Mouse (Mus musculus): ENCODE data around the gene Tenm4. TPM values are rescaled to one million over a fixed set of nuclear protein-coding genes. Genes with fewer than 3 reads are reported as not detected.

Tenm4 gene
- polyA plus RNA-seq, 1 experiment from 2014 or later = 28.1 TPM

DNA sequence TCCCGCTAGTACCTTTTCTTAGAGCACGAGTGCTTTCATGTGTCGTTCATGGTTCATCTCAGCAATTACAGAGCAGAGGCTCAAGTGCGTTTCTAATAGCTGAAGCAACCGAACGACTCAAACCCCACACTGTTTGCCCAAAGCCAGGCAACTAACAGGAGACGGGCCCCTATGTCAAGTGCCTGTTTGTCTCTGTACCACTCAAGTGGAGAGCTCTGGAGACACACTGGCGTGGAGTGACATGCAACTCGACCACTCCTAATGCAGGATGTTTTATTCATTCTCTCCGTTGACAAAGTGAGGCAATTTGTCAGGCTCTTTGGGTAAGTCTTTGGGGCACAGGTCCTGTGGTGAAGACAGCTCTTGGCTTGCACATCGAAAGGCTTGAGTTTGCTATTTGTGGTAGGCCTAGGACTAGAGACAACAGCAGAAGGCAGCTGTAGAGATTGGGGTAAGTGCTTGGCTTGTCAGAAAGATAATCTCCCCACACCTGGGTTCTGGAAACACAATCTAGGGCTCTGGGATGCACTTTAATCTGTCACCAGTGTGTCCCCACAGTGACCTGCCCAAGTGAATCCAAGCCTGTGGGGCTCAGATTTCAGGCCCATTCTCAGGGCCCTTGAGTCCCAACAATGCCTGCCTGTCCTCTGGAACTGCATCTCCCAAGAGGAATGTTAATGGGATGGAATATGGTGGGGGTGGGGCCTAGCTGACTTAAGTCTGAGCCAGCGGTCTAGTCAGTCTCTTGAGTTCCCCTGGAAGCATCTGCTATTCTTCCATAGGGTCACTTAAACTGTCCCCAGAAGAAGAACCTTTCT is 490.5 kb downstream of the Tenm4 start:
- no peak overlapping the region for H3K4me3 ChIP-seq (ENCODE audit: low read depth, low read length)
- H3K4me1 ChIP-seq (ENCODE audit: control insufficient read depth, insufficient read depth, low read length) = peaks cover 18% of the 10 kb centered on the region
- H3K4me2 ChIP-seq (ENCODE audit: low read depth, low read length) = no peak overlapping the region
- 46% methylated on average over 12 of the region's 12 CpGs for WGBS
- no peaks in the 10 kb centered on the region for H3K36me3 ChIP-seq (replicated peaks; ENCODE audit: control insufficient read depth, insufficient read depth, low read depth, low read length)
- ATAC-seq (replicated peaks; ENCODE audit: insufficient number of reproducible peaks, low FRiP score, low TSS enrichment, low read depth) (peak; percentile 69), DNase-seq (ENCODE audit: low spot score) (peak; percentile 57)
- no peaks in the 10 kb centered on the region for H3K27me3 ChIP-seq (ENCODE audit: control insufficient read depth, insufficient read depth, low read length)
- peak overlapping the region; percentile 16; the same call in 1 of the 2 replicates for H3K27ac ChIP-seq (replicated peaks; ENCODE audit: low read depth, low read length)
- H3K9ac ChIP-seq (replicated peaks; ENCODE audit: low read length) = no peak overlapping the region
- no peaks in the 10 kb centered on the region for H3K9me3 ChIP-seq (replicated peaks; ENCODE audit: control insufficient read depth, low read length)

DNA sequence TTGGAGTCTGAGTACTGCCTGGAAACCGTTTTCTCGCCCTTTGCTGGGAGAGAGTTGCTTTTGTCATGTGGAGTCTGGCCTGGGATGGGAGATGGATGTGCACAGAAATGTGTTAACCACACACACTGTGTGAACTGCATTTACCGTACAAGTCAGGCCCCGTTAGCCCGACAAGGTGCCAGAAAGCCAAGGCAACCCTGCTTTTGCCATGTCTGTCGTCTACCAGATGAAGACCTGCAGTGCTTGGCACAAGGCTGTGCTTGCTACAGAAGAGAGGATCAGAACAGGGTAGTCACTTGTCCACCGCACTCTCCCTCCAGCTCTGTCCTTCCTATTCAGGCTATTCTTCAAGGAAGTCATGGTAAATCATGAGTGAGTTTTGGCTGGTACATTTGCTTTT is 492.3 kb downstream of the Tenm4 start:
- H3K9ac ChIP-seq (replicated peaks; ENCODE audit: low read length) = no peak overlapping the region
- H3K4me2 ChIP-seq (ENCODE audit: low read depth, low read length) = no peak overlapping the region
- DNase-seq (ENCODE audit: low spot score) (no peak), ATAC-seq (replicated peaks; ENCODE audit: insufficient number of reproducible peaks, low FRiP score, low TSS enrichment, low read depth) (no peak)
- H3K27ac ChIP-seq (replicated peaks; ENCODE audit: low read depth, low read length) = no peak overlapping the region
- H3K9me3 ChIP-seq (replicated peaks; ENCODE audit: control insufficient read depth, low read length) = no peaks in the 10 kb centered on the region
- no peaks in the 10 kb centered on the region for H3K27me3 ChIP-seq (ENCODE audit: control insufficient read depth, insufficient read depth, low read length)
- H3K4me1 ChIP-seq (ENCODE audit: control insufficient read depth, insufficient read depth, low read length) = peaks cover 11% of the 10 kb centered on the region
- 72% methylated on average over 7 of the region's 7 CpGs for WGBS
- no peaks in the 10 kb centered on the region for H3K36me3 ChIP-seq (replicated peaks; ENCODE audit: control insufficient read depth, insufficient read depth, low read depth, low read length)
- H3K4me3 ChIP-seq (ENCODE audit: low read depth, low read length) = no peak overlapping the region

GRCm38 (mm10) chr7:96666366-96666896 is 495.4 kb downstream of the Tenm4 start:
- Histone ChIP-seq H3K36me3 (replicated peaks; ENCODE audit: control insufficient read depth, insufficient read depth, low read depth, low read length) (no peaks in the 10 kb centered on the region), H3K4me3 (ENCODE audit: low read depth, low read length) (no peak overlapping the region), H3K9me3 (replicated peaks; ENCODE audit: control insufficient read depth, low read length) (no peaks in the 10 kb centered on the region), H3K27me3 (ENCODE audit: control insufficient read depth, insufficient read depth, low read length) (no peaks in the 10 kb centered on the region), H3K4me2 (ENCODE audit: low read depth, low read length) (no peak overlapping the region), H3K27ac (replicated peaks; ENCODE audit: low read depth, low read length) (no peak overlapping the region), H3K4me1 (ENCODE audit: control insufficient read depth, insufficient read depth, low read length) (peaks cover 8% of the 10 kb centered on the region), H3K9ac (replicated peaks; ENCODE audit: low read length) (no peak overlapping the region)
- 80% methylated on average over 8 of the region's 8 CpGs for WGBS
- DNase-seq (ENCODE audit: low spot score) (no peak), ATAC-seq (replicated peaks; ENCODE audit: insufficient number of reproducible peaks, low FRiP score, low TSS enrichment, low read depth) (no peak)

GRCm38 (mm10) chr7:96667688-96668087 is 496.6 kb downstream of the Tenm4 start:
- Histone ChIP-seq H3K4me2 (ENCODE audit: low read depth, low read length) (no peak overlapping the region), H3K36me3 (replicated peaks; ENCODE audit: control insufficient read depth, insufficient read depth, low read depth, low read length) (no peaks in the 10 kb centered on the region), H3K4me3 (ENCODE audit: low read depth, low read length) (no peak overlapping the region), H3K9me3 (replicated peaks; ENCODE audit: control insufficient read depth, low read length) (no peaks in the 10 kb centered on the region), H3K27me3 (ENCODE audit: control insufficient read depth, insufficient read depth, low read length) (no peaks in the 10 kb centered on the region), H3K27ac (replicated peaks; ENCODE audit: low read depth, low read length) (no peak overlapping the region), H3K9ac (replicated peaks; ENCODE audit: low read length) (no peak overlapping the region), H3K4me1 (ENCODE audit: control insufficient read depth, insufficient read depth, low read length) (peaks cover 4% of the 10 kb centered on the region; the same call in 1 of the 2 replicates)
- DNase-seq (ENCODE audit: low spot score) = no peak
- 88% methylated on average over 6 of the region's 6 CpGs for WGBS
- no peak for ATAC-seq (replicated peaks; ENCODE audit: insufficient number of reproducible peaks, low FRiP score, low TSS enrichment, low read depth)

DNA sequence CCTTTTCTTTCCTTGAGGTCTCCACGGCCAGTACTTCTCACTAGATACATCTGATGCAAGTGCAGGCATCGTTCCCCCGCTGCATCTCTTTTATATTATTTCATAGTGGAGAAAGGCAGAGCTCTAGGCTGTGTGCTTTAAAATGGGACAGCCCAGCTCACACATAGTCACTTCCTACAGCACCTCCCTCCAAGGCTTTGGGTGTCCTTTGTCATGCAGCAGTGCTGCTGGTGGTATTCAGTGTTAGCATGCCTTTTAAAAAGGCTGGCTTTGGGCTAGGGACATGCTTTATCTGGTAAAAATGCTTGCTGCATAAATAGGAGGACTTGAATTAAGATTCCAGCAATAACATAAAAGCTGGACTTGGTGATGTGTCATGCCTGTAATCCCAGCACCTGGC is 499.0 kb downstream of the Tenm4 start:
- 74% methylated on average over 3 of the region's 3 CpGs for WGBS
- Histone ChIP-seq H3K27ac (replicated peaks; ENCODE audit: low read depth, low read length) (0 out of 2 replicates have a peak overlapping the region, but pooled peaks have one; percentile 32), H3K4me1 (ENCODE audit: control insufficient read depth, insufficient read depth, low read length) (peaks cover 7% of the 10 kb centered on the region; the same call in 1 of the 2 replicates), H3K9ac (replicated peaks; ENCODE audit: low read length) (no peak overlapping the region), H3K4me3 (ENCODE audit: low read depth, low read length) (no peak overlapping the region), H3K9me3 (replicated peaks; ENCODE audit: control insufficient read depth, low read length) (no peaks in the 10 kb centered on the region), H3K4me2 (ENCODE audit: low read depth, low read length) (no peak overlapping the region), H3K36me3 (replicated peaks; ENCODE audit: control insufficient read depth, insufficient read depth, low read depth, low read length) (no peaks in the 10 kb centered on the region), H3K27me3 (ENCODE audit: control insufficient read depth, insufficient read depth, low read length) (no peaks in the 10 kb centered on the region)
- no peak for ATAC-seq (replicated peaks; ENCODE audit: insufficient number of reproducible peaks, low FRiP score, low TSS enrichment, low read depth)
- no peak for DNase-seq (ENCODE audit: low spot score)

- Histone ChIP-seq H3K9ac (replicated peaks; ENCODE audit: low read length) (no peak overlapping the region), H3K27ac (replicated peaks; ENCODE audit: low read depth, low read length) (0 out of 2 replicates have a peak overlapping the region, but pooled peaks have one; percentile 20), H3K4me2 (ENCODE audit: low read depth, low read length) (no peak overlapping the region), H3K36me3 (replicated peaks; ENCODE audit: control insufficient read depth, insufficient read depth, low read depth, low read length) (no peaks in the 10 kb centered on the region), H3K9me3 (replicated peaks; ENCODE audit: control insufficient read depth, low read length) (no peaks in the 10 kb centered on the region), H3K4me3 (ENCODE audit: low read depth, low read length) (no peak overlapping the region), H3K27me3 (ENCODE audit: control insufficient read depth, insufficient read depth, low read length) (no peaks in the 10 kb centered on the region), H3K4me1 (ENCODE audit: control insufficient read depth, insufficient read depth, low read length) (peaks cover 10% of the 10 kb centered on the region; the same call in 1 of the 2 replicates)
- WGBS = 20% methylated on average over 6 of the region's 6 CpGs
- ATAC-seq (replicated peaks; ENCODE audit: insufficient number of reproducible peaks, low FRiP score, low TSS enrichment, low read depth) (no peak), DNase-seq (ENCODE audit: low spot score) (peak; percentile 59)
Measured at GRCm38 (mm10) chr7:96672322-96672914, 501.4 kb downstream of the Tenm4 start.

DNA sequence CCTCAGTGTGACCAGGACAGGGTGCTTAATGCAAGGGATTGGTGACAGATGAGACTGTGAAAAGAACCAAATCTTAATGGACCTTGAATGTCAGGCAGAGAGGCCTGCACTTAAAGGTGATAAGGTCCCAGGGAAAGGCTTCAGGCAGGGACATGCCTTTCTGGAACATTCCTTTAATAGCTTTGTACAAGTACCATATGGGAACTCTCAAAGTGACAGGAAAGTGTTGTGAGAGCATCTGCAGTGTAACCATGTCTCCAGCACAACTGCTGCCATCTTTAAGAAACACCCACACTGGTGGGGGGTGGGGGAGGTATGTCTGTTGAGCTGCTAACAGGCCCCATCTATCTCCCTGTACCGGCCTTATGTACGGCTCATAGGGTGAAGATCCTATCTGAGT is 506.0 kb downstream of the Tenm4 start:
- 81% methylated on average over 2 of the region's 2 CpGs for WGBS
- Histone ChIP-seq H3K36me3 (replicated peaks; ENCODE audit: control insufficient read depth, insufficient read depth, low read depth, low read length) (no peaks in the 10 kb centered on the region), H3K9me3 (replicated peaks; ENCODE audit: control insufficient read depth, low read length) (no peaks in the 10 kb centered on the region), H3K27ac (replicated peaks; ENCODE audit: low read depth, low read length) (no peak overlapping the region), H3K9ac (replicated peaks; ENCODE audit: low read length) (no peak overlapping the region), H3K4me3 (ENCODE audit: low read depth, low read length) (no peak overlapping the region), H3K4me2 (ENCODE audit: low read depth, low read length) (no peak overlapping the region), H3K27me3 (ENCODE audit: control insufficient read depth, insufficient read depth, low read length) (no peaks in the 10 kb centered on the region), H3K4me1 (ENCODE audit: control insufficient read depth, insufficient read depth, low read length) (peaks cover 7% of the 10 kb centered on the region; the same call in 1 of the 2 replicates)
- no peak for ATAC-seq (replicated peaks; ENCODE audit: insufficient number of reproducible peaks, low FRiP score, low TSS enrichment, low read depth)
- DNase-seq (ENCODE audit: low spot score) = no peak

DNA sequence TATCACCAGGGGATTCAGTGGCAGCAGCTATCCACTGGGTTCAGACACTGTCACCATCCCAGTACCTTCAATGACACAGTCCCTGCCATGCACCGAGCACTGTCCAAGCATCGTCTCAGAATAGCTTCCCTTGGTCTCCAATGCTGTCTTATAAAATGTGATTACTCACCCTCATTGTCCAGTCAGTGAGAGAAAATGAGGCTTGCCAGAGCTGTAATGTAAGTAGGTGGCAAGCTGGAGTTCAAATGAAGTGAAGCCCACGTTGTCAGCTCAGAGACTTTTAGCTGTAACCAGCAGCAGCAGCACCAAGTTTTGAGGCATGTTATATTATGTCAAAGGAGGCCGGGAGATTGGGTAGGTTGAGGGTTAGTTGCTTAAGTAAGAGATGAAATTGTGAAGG is 507.2 kb downstream of the Tenm4 start:
- Histone ChIP-seq H3K27ac (replicated peaks; ENCODE audit: low read depth, low read length) (no peak overlapping the region), H3K4me1 (ENCODE audit: control insufficient read depth, insufficient read depth, low read length) (0 out of 2 replicates have a peak, but pooled peaks cover 3% of the 10 kb centered on the region), H3K4me2 (ENCODE audit: low read depth, low read length) (no peak overlapping the region), H3K4me3 (ENCODE audit: low read depth, low read length) (no peak overlapping the region), H3K36me3 (replicated peaks; ENCODE audit: control insufficient read depth, insufficient read depth, low read depth, low read length) (no peaks in the 10 kb centered on the region), H3K9ac (replicated peaks; ENCODE audit: low read length) (no peak overlapping the region), H3K9me3 (replicated peaks; ENCODE audit: control insufficient read depth, low read length) (no peaks in the 10 kb centered on the region), H3K27me3 (ENCODE audit: control insufficient read depth, insufficient read depth, low read length) (no peaks in the 10 kb centered on the region)
- WGBS = 92% methylated on average over 4 of the region's 4 CpGs
- DNase-seq (ENCODE audit: low spot score) (no peak), ATAC-seq (replicated peaks; ENCODE audit: insufficient number of reproducible peaks, low FRiP score, low TSS enrichment, low read depth) (no peak)

Measured in embryonic facial prominence, embryonic 11.5 days (tissue).